Mouse (Mus musculus): ENCODE results near the gene Tpp1.

Gene Tpp1

DNA sequence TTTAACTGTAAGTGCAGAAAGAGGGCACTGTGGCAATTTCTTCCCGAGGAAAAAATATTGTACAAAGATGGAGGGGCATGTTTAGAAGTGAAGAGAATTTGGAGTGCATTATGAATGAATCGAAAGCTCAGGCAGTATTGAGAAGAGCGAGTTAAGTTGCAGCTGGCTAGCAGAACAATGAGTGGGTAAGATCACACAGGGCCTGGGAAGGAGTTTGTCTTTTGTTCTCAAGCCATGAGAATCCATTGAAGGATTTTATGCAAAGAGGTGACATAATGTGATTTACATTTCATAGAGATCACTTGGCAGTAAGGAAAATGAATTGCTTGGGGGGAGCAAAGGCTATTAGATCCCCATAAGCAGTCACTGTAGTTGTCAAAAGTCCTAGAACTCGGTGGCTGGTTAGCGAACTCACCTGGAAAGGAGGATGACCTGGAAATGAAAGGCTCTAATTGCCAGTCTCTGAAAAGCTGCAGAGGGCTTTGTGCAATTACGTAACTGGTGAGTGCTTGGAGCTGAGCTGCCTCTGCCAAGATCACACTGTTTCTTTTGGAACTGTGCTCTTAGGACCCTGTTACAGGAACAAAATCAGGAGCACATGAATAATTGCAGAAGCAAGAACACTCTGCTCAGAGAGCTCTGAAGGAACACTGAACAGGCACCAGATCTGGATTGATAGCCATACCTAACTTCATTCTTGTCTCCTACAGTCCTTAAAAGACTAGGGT lies 23.2 kb downstream of the Tpp1 start:
- DNase-seq (ENCODE audit: low read depth, low spot score): peak; percentile 49

DNA sequence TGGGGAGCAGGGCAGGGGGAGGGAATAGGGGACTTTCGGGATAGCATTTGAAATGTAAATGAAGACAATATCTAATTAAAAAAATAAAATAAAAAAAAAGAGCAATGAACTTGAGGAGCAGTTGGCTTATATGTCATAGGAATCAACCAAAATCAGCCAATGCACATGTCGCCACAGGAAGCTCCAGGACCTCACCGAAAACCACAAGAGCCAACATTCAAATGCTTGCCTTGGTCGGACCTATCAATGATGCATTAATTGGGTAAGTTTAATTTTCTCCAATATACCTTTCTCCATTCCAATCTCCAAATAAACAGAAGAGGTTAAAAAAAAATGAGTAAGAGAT lies 25.1 kb downstream of the Tpp1 start:
- DNase-seq (ENCODE audit: low read depth, low spot score): no peak

GRCm38 (mm10) chr7:105726144-105726979 lies 25.7 kb downstream of the Tpp1 start:
- DNase-seq (ENCODE audit: low read depth, low spot score): peak; percentile 64

DNA sequence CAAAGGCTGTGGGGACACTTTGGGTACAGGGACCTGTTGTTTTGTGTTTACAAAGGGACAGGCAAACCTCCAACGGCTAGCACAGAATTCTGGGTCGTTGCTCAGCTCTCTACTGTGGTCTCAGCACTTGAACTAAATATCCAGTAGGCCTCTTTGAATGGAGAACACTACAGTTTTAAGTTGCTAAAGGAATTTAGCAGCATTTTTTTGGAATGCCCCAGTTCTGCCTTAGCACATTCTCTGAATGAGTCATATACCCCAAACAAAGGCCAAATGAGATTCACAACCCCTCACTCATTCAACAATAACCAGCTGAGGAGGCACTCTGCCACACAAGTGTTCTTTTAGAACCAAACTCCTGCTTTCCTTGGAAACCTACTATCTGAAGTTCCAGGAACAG lies 30.1 kb downstream of the Tpp1 start:
- DNase-seq (ENCODE audit: low read depth, low spot score): no peak

GRCm38 (mm10) chr7:105715366-105715765 lies 36.7 kb downstream of the Tpp1 start:
- no peak for DNase-seq (ENCODE audit: low read depth, low spot score)

DNA sequence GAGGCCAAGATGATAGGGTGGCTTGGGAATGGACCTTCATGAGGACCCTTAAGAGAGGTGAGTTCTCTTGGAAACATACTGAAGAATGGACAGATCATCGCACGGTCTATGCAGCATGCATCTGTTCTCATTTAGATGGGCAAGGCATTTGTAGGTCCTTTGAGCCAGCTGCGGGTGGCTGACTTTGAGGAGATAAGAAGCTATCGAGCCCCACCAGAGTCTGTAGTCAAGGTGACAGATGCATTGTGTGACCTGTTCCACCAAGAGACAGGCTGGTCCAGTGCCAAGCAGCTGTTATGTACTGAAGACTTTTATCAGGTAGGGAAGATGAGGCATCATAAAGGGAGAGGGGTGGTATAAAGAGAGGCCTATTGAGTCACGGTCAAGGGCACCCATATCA lies 43.3 kb downstream of the Tpp1 start:
- no peak for DNase-seq (ENCODE audit: low read depth, low spot score)

DNA sequence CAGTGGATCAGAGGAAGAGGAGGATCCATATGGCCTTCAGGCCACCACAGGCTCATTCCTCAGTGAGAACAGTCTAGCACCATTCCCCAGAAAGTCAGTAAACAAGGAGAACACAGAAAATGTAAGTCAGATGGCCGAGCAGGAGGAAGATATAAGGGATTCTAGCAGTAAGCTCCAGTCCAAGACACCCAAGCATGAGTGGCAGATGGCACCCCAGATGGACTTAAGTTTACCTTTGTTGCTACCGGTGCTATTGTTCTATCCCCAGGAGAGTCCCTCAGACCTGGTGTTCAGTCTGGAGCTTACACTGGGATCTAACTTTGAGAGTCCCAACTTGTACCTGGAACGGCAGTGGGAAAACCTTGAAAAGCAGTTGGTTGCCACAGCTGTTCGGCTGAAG lies 48.2 kb downstream of the Tpp1 start:
- no peak for DNase-seq (ENCODE audit: low read depth, low spot score)

GRCm38 (mm10) chr7:105703184-105703583 lies 48.9 kb downstream of the Tpp1 start:
- peak; percentile 39 for DNase-seq (ENCODE audit: low read depth, low spot score)
